Mouse (Mus musculus) lung, postnatal 10 days (tissue): ENCODE measurements around the gene Iscu.

Experiments used
- DNase-seq: peaks from one replicate; pipeline ENCODE4 v3.0.0; 2021

Iscu gene

GRCm38 (mm10) chr5:113772450-113772895 is at the start of gene Iscu, which contains the start of gene Sart3:
Iscu (plus strand) TSS chr5:113772748.
Sart3 (minus strand) TSS chr5:113772510.
- peak; percentile 95 for DNase-seq

GRCm38 (mm10) chr5:113723567-113724237 is 48.8 kb upstream of the Iscu start:
- no peak for DNase-seq

GRCm38 (mm10) chr5:113724446-113724845 is 48.1 kb upstream of the Iscu start, which contains the start of gene 1700069L16Rik:
1700069L16Rik (minus strand) TSS chr5:113724772.
- peak; percentile 84 for DNase-seq

- no peak for DNase-seq
Measured at GRCm38 (mm10) chr5:113725417-113725816, 47.1 kb upstream of the Iscu start.

- DNase-seq = no peak
Measured at GRCm38 (mm10) chr5:113726618-113727017, 45.9 kb upstream of the Iscu start.

- no peak for DNase-seq
Measured at GRCm38 (mm10) chr5:113727238-113727637, 45.3 kb upstream of the Iscu start.

- DNase-seq = no peak
Measured at GRCm38 (mm10) chr5:113728011-113728410, 44.5 kb upstream of the Iscu start.

- no peak for DNase-seq
Measured at GRCm38 (mm10) chr5:113728691-113729090, 43.9 kb upstream of the Iscu start.

- no peak for DNase-seq
Measured at GRCm38 (mm10) chr5:113730641-113731121, 41.9 kb upstream of the Iscu start.

- DNase-seq = no peak
Measured at GRCm38 (mm10) chr5:113731174-113731573, 41.4 kb upstream of the Iscu start.

GRCm38 (mm10) chr5:113732182-113732581 is 40.4 kb upstream of the Iscu start:
- DNase-seq = peak; percentile 66

- DNase-seq = no peak
Measured at GRCm38 (mm10) chr5:113734376-113734775, 38.2 kb upstream of the Iscu start.

GRCm38 (mm10) chr5:113735023-113735344 is 37.6 kb upstream of the Iscu start:
- no peak for DNase-seq

GRCm38 (mm10) chr5:113735345-113736112 is 37.0 kb upstream of the Iscu start, which contains the start of gene Ficd:
Ficd (plus strand) TSS chr5:113735803.
- DNase-seq = peak; percentile 96

- DNase-seq = no peak
Measured at GRCm38 (mm10) chr5:113736113-113736502, 36.4 kb upstream of the Iscu start.

GRCm38 (mm10) chr5:113736522-113737164 is 35.9 kb upstream of the Iscu start:
- DNase-seq = no peak

- no peak for DNase-seq
Measured at GRCm38 (mm10) chr5:113737607-113738237, 34.8 kb upstream of the Iscu start.

GRCm38 (mm10) chr5:113747629-113748028 is 24.9 kb upstream of the Iscu start:
- no peak for DNase-seq

GRCm38 (mm10) chr5:113748556-113749331 is 23.8 kb upstream of the Iscu start:
- no peak for DNase-seq

- no peak for DNase-seq
Measured at GRCm38 (mm10) chr5:113751521-113752157, 20.9 kb upstream of the Iscu start.

- peak; percentile 65 for DNase-seq
Measured at GRCm38 (mm10) chr5:113755347-113756030, 17.1 kb upstream of the Iscu start.
